Mouse (Mus musculus) limb, embryonic 15.5 days (tissue): ENCODE data around the gene Tas1r1. TPM values are rescaled to one million over a fixed set of nuclear protein-coding genes. Genes with fewer than 3 reads are reported as not detected.

Experiments used
- ATAC-seq: fragments of 200-750 bp; cut with Nextera tagmentation; 2 replicates; pipeline ENCODE4 v1.8.0; 2017; ENCODE audit warnings: low read depth, moderate TSS enrichment; ENCODE audit not compliant: insufficient number of reproducible peaks, low FRiP score, low TSS enrichment
- H3K27ac ChIP-seq: fragments of 300-500 bp; sonication (generic); 2 replicates; pipeline ENCODE4 v1.5.1; 2015; ENCODE audit warnings: moderate library complexity, mild to moderate bottlenecking, inconsistent platforms
- H3K27me3 ChIP-seq: fragments of 300-500 bp; sonication (generic); 2 replicates; pipeline ENCODE4 v1.6.1; 2015; ENCODE audit warnings: inconsistent platforms
- H3K36me3 ChIP-seq: fragments of 300-500 bp; sonication (generic); 2 replicates; pipeline ENCODE4 v1.6.1; 2015; ENCODE audit warnings: inconsistent platforms
- H3K4me1 ChIP-seq: fragments of 300-500 bp; sonication (generic); 2 replicates; pipeline ENCODE4 v1.6.1; 2015; ENCODE audit warnings: inconsistent platforms
- H3K4me2 ChIP-seq: fragments of 300-500 bp; sonication (generic); 2 replicates; pipeline ENCODE4 v1.6.1; 2015; ENCODE audit warnings: mild to moderate bottlenecking, inconsistent platforms
- H3K4me3 ChIP-seq: fragments of 300-500 bp; sonication (generic); 2 replicates; pipeline ENCODE4 v1.5.1; 2015; ENCODE audit warnings: mild to moderate bottlenecking, inconsistent platforms
- H3K9ac ChIP-seq: fragments of 300-500 bp; sonication (generic); 2 replicates; pipeline ENCODE4 v1.6.1; 2015; ENCODE audit warnings: inconsistent platforms
- H3K9me3 ChIP-seq: fragments of 300-500 bp; sonication (generic); 2 replicates; pipeline ENCODE4 v1.6.1; 2016; ENCODE audit warnings: inconsistent platforms
- WGBS: fragments of 180-500 bp; shearing (Covaris S2); methylation state at CpG from one replicate; pipeline ENCODE4 v1.1.7; 2015; 5-methylcytosine and 5-hydroxymethylcytosine counted together
- polyA plus RNA-seq: library from polyadenylated mRNA; unstranded; fragments of >200 nt; fragmentation: Nextera tagmentation; extraction: Ambion mirVana; gene quantifications from 2 replicates; pipeline ENCODE4 v1.2.1, GENCODE M21; 2015

The Tas1r1 gene
- polyA plus RNA-seq, 1 experiment from 2014 or later: 0.81 TPM

DNA sequence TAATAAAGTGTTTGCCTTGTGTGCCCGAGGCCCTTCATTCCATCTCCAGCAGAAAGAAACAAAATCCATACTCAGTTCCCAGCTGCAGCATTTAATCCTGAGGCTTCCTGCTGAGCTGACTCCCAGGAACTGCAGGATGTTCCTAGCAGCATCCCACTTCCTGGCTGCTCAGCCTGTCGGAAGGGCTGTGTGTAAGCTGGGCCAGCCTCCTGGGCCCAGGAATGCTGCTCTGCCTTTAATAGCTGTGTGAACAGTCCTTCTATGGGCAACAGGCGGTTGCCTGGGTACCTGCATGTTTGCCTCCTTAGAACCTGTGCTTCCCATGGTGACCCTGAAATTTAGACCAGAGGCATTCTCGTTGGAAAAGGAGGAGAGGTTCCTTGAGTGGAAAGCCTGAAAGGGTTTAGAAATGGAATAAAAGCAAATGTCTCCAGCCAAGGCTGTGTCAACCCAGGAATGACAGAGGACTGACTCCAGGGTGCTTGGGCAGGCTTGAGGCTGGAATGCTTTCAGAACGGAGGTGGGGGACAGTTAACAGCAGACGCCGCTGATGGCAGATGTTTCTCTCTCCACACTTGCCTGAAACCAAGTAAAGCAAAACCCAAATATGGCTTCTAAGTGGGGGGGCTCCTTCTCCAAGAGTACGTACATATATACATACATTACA, 30.8 kb downstream of the Tas1r1 start:
- peak overlapping the region; percentile 100 for H3K4me2 ChIP-seq
- H3K4me1 ChIP-seq: peaks cover 48% of the 10 kb centered on the region
- no peaks in the 10 kb centered on the region for H3K9me3 ChIP-seq
- 11% methylated on average over 8 of the region's 8 CpGs for WGBS
- peak overlapping the region; percentile 32; the same call in 1 of the 2 replicates for H3K9ac ChIP-seq
- peak overlapping the region; percentile 92 for H3K4me3 ChIP-seq
- ATAC-seq: no peak
- H3K36me3 ChIP-seq: peaks cover 6% of the 10 kb centered on the region
- peak overlapping the region; percentile 95 for H3K27ac ChIP-seq
- no peaks in the 10 kb centered on the region for H3K27me3 ChIP-seq

- Histone ChIP-seq H3K4me3 (no peak overlapping the region), H3K4me1 (peaks cover 40% of the 10 kb centered on the region), H3K27ac (no peak overlapping the region), H3K36me3 (no peaks in the 10 kb centered on the region), H3K9ac (no peak overlapping the region), H3K27me3 (no peaks in the 10 kb centered on the region), H3K9me3 (no peaks in the 10 kb centered on the region), H3K4me2 (no peak overlapping the region)
- 35% methylated on average over 3 of the region's 3 CpGs for WGBS
- no peak for ATAC-seq
Measured at GRCm38 (mm10) chr4:152006812-152007211, 31.6 kb downstream of the Tas1r1 start.

DNA sequence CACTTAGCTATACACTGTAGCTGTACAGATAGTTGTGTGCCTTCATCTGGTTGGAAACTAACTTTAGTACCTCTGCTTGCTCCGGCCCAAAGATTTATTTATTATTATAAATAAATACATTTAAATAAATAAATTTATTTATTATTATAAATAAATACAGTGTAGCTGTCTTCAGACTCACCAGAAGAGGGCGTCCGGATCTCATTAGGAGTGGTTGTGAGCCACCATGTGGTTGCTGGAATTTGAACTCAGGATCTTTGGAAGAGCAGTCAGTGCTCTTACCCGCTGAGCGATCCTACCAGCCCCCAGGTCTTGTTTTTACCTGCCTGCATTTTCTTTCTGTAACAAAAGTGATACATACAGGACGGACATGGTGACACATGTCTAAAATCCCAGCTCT, 32.2 kb downstream of the Tas1r1 start:
- ATAC-seq: no peak
- Histone ChIP-seq H3K4me3 (no peak overlapping the region), H3K9me3 (no peaks in the 10 kb centered on the region), H3K9ac (no peak overlapping the region), H3K27ac (no peak overlapping the region), H3K4me2 (no peak overlapping the region), H3K36me3 (no peaks in the 10 kb centered on the region), H3K27me3 (no peaks in the 10 kb centered on the region), H3K4me1 (peaks cover 33% of the 10 kb centered on the region)
- 73% methylated on average over 6 of the region's 6 CpGs for WGBS

GRCm38 (mm10) chr4:152002063-152002462, 36.3 kb downstream of the Tas1r1 start:
- Histone ChIP-seq H3K27me3 (no peaks in the 10 kb centered on the region), H3K9ac (no peak overlapping the region), H3K9me3 (no peaks in the 10 kb centered on the region), H3K4me3 (no peak overlapping the region), H3K36me3 (no peaks in the 10 kb centered on the region), H3K4me1 (peaks cover 14% of the 10 kb centered on the region), H3K27ac (no peak overlapping the region), H3K4me2 (no peak overlapping the region)
- WGBS: 88% methylated on average over 3 of the region's 3 CpGs
- ATAC-seq: no peak

- 59% methylated on average over 4 of the region's 4 CpGs for WGBS
- no peak overlapping the region for H3K27ac ChIP-seq
- no peak overlapping the region for H3K4me2 ChIP-seq
- no peaks in the 10 kb centered on the region for H3K36me3 ChIP-seq
- no peak overlapping the region for H3K4me3 ChIP-seq
- H3K9me3 ChIP-seq: no peaks in the 10 kb centered on the region
- ATAC-seq: no peak
- H3K9ac ChIP-seq: no peak overlapping the region
- H3K4me1 ChIP-seq: peaks cover 14% of the 10 kb centered on the region
- no peaks in the 10 kb centered on the region for H3K27me3 ChIP-seq
Measured at GRCm38 (mm10) chr4:152001335-152001734, 37.0 kb downstream of the Tas1r1 start.

- H3K4me3 ChIP-seq: no peak overlapping the region
- no peaks in the 10 kb centered on the region for H3K27me3 ChIP-seq
- H3K36me3 ChIP-seq: no peaks in the 10 kb centered on the region
- H3K9ac ChIP-seq: no peak overlapping the region
- H3K4me1 ChIP-seq: peaks cover 14% of the 10 kb centered on the region
- WGBS: 32% methylated on average over 4 of the region's 4 CpGs
- ATAC-seq: no peak
- H3K9me3 ChIP-seq: no peaks in the 10 kb centered on the region
- H3K27ac ChIP-seq: no peak overlapping the region
- H3K4me2 ChIP-seq: no peak overlapping the region
Measured at GRCm38 (mm10) chr4:152000906-152001305, 37.5 kb downstream of the Tas1r1 start.

DNA sequence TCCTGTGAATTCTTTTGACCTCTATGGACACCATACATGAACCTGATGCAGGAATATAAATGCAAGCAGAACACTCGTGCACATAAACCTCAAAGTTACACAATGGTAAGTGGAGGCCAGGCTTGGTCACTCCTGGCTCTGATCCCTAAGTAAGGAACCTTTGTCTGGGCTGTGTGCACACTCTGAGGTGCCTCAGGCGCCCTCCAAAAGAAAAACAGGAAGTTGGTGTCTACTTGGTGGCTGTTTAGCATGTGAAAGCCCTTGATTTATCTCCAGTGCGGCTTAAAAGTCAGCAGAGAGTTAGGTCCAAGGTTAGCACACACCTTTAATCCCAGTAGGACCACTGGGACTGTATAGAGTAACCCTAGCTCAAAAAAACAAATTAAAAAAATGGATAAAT, 38.9 kb downstream of the Tas1r1 start:
- no peaks in the 10 kb centered on the region for H3K27me3 ChIP-seq
- ATAC-seq: no peak
- H3K4me1 ChIP-seq: peaks cover 16% of the 10 kb centered on the region
- 58% methylated on average over 3 of the region's 3 CpGs for WGBS
- no peak overlapping the region for H3K9ac ChIP-seq
- H3K4me3 ChIP-seq: no peak overlapping the region
- H3K36me3 ChIP-seq: no peaks in the 10 kb centered on the region
- H3K9me3 ChIP-seq: no peaks in the 10 kb centered on the region
- H3K4me2 ChIP-seq: no peak overlapping the region
- H3K27ac ChIP-seq: no peak overlapping the region

DNA sequence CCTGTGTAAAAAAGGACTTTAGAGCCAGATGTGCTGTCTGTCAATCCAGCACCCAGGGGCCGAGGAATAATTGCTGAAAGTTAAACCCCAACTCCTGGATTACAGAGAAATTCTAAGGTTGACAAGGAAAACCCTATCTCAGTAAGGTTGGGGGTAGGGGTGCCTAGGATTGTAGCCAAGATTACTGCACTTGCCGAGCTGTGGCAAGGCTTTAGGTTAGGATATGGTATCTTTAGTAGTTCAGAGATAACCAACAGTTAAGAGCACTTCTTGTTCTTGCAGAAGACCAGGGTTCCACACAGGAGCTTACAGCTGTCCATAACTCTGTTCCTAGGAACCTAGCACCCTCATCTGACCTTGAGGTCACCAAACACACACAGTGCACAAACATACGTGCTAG, 40.7 kb downstream of the Tas1r1 start:
- H3K4me2 ChIP-seq: peak overlapping the region; percentile 50; the same call in 1 of the 2 replicates
- H3K36me3 ChIP-seq: 0 out of 2 replicates have a peak, but pooled peaks cover 5% of the 10 kb centered on the region
- WGBS: 59% methylated on average over 3 of the region's 3 CpGs
- H3K27ac ChIP-seq: no peak overlapping the region
- no peaks in the 10 kb centered on the region for H3K9me3 ChIP-seq
- no peak overlapping the region for H3K9ac ChIP-seq
- H3K4me3 ChIP-seq: peak overlapping the region; percentile 100
- no peak for ATAC-seq
- H3K4me1 ChIP-seq: peaks cover 29% of the 10 kb centered on the region
- no peaks in the 10 kb centered on the region for H3K27me3 ChIP-seq

DNA sequence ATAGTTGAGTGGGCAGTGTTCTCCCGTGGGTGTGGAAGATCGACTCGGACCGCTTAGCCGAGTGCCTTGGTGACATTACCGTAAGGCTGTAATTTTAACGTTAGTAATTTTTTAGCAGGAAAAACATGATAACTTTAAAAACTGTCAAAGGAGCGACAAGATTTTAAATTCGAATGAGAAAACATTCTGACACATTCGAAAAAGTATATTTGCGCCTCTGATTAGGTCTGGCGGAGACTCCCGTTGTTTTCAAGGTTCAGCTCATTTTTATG, 41.5 kb downstream of the Tas1r1 start:
- H3K4me1 ChIP-seq: peaks cover 29% of the 10 kb centered on the region
- no peaks in the 10 kb centered on the region for H3K27me3 ChIP-seq
- H3K27ac ChIP-seq: peak overlapping the region; percentile 93
- H3K4me3 ChIP-seq: peak overlapping the region; percentile 100
- 3% methylated on average over 13 of the region's 13 CpGs for WGBS
- no peaks in the 10 kb centered on the region for H3K9me3 ChIP-seq
- H3K36me3 ChIP-seq: peaks cover 13% of the 10 kb centered on the region
- peak overlapping the region; percentile 72 for H3K9ac ChIP-seq
- peak overlapping the region; percentile 50 for H3K4me2 ChIP-seq
- no peak for ATAC-seq

DNA sequence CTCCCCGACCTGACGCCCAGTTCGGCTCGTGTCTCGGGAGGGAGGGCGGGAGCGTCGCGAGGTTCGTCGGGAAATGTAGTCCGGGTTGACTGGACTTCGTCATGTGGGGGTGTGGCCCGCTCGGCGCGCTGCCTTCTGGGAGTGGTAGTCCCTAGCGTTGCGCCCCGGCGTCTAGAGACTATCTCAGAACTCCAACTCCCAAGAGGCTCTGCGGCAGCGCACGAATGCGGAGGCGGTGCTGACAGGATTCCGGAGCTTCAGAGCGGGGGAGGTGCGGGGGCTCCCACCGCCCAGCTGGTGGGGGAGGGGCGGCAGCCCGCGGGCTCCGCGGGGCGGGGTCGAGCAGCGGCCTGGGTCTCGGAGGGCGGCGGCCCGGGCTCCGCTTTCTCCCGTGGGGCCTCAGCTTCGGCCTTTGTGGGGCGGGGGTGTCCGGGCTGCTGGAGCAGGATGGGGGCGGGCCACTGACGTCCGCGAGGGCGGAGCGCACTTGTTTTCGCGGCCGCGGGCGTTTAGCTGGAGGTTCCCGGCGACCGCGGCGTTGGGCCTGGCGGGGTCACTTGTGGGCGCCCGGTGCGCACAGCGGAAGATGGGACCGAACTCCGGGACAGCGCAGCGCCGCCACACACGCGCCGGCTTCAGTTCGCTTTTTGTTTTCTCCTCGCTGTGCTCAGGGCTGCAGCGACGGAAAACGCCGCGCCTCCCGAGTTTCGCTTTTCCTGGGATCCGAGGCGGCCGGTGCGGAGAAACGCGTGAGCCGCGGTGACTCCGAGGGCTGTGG, 42.0 kb downstream of the Tas1r1 start, which contains the start of gene Phf13:
Gene Phf13, minus strand, starts transcription at position 86 of the 778 bp plus-strand sequence.
- Histone ChIP-seq H3K4me2 (peak within 1 kb of the TSS; percentile 63), H3K4me3 (peak within 1 kb of the TSS; percentile 100), H3K9me3 (no peaks in the 10 kb centered on the region), H3K4me1 (peaks cover 29% of the 10 kb centered on the region), H3K27ac (peak within 1 kb of the TSS; percentile 93), H3K9ac (peak within 1 kb of the TSS; percentile 94), H3K36me3 (peaks cover 19% of the 10 kb centered on the region), H3K27me3 (no peaks in the 10 kb centered on the region)
- under 1% methylated on average over 94 of the region's 94 CpGs for WGBS
- peak; percentile 95 for ATAC-seq

DNA sequence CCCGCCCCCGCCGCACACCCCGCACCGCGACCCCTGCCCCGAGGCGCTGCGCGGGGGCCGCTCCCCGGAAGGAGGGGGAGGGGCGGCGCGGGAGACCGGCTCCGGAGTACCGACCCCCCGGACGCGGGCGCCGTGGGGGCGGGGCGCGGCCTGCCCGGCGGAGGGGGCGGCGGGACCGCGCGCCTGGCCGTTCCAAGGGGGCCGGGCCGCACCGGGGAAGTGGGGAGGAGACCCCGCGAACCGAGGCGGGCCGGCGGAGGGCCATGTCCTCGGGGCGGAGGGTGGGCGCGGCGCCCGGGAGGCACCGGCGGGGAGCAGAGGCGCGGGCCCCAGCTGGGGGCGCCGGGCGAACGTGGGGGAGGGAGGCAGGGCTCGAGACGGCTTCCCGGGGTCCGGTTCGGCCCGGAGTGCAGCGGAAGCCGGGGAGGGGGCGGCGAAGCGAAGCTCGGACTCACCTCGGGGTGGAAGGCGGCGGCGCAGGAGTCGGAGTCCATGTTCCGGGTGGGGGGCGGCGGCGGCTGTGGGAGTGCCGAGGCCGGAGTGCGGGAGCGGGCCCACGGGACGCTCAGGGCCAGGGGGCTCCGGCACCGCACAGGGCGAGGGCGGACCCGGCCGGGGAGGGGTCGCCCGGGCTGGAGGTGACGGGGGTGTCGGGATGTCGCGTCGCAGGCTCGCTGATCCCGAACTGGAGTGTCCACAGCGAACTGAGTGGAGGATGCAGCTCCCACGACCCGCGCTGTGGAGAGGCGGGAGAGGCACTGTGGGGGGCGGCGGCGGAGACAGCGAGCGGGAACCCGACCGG, 42.8 kb downstream of the Tas1r1 start:
- peak overlapping the region; percentile 63 for H3K4me2 ChIP-seq
- no peaks in the 10 kb centered on the region for H3K9me3 ChIP-seq
- H3K9ac ChIP-seq: peak overlapping the region; percentile 94
- WGBS: under 1% methylated on average over 89 of the region's 111 CpGs
- H3K4me1 ChIP-seq: peaks cover 29% of the 10 kb centered on the region
- H3K36me3 ChIP-seq: peaks cover 27% of the 10 kb centered on the region
- H3K4me3 ChIP-seq: peak overlapping the region; percentile 100
- ATAC-seq: no peak; the same call in 1 of the 2 replicates
- H3K27ac ChIP-seq: peak overlapping the region; percentile 93
- no peaks in the 10 kb centered on the region for H3K27me3 ChIP-seq
